Mouse (Mus musculus) kidney, postnatal 36 days (tissue): Measurements from ENCODE around the gene Cdkal1.

ENCODE experiments used
- DNase-seq, 2 experiments: peaks; one replicate each; pipeline ENCODE4 v3.0.0; 2021 to 2022; ENCODE audit warnings: mixed read lengths in 2 of 2

Gene Cdkal1

DNA sequence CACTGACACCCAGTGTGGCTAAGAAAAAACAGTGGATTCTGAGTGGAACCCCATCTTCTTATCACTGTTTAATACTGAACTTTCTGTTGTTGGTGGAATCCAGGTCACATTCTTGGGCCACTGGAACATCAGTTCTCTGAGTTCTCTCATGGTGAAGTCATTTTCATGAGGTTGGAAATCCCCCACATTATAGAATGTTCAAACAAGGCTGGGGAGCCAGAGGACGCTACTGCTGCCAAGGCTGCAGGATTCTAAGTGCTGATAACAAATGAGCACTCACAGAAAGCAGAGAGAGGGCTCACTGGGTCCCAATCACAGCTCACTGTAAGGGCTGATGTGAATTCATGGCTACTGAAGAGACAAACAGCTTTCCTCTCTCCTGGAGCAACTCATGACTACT lies 280.7 kb downstream of the Cdkal1 start:
- DNase-seq: no peak

DNA sequence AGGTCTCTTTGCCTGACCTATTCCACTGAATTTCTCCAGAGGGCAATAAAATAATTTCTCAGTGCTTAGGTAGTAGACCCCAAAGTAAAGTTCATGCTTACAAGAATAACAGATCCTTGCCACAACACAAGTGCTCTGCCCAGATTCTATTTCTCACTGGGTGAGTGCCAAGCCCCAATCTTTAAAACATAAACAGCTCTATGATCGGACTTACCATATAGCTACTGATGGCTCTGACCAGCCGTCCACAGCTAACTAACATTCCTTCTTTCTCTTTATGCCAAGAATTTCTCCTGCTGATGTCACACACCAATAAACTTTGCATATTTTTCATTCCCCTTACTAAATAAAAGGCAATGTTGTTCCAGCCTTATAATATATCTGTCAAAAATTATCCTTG lies 283.0 kb downstream of the Cdkal1 start:
- DNase-seq: no peak

DNA sequence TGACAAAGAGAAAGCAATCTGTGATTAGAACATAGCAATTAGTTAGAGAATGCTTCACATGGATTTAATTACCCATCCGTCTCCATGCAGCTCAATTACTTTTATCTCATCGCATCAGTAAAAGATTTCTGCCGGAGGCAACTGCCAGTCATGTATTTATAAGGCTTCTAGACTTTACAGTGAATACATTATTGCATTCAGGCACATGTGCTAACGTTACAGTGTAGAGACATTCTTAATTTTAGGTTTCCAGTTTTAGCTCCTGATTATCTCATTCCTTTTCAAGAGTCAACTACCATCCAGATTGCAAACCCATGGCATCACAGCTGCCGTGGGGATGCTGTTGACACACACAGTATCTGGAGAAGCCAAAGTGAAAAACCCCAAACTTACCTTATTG lies 289.8 kb downstream of the Cdkal1 start:
- DNase-seq: no peak

DNA sequence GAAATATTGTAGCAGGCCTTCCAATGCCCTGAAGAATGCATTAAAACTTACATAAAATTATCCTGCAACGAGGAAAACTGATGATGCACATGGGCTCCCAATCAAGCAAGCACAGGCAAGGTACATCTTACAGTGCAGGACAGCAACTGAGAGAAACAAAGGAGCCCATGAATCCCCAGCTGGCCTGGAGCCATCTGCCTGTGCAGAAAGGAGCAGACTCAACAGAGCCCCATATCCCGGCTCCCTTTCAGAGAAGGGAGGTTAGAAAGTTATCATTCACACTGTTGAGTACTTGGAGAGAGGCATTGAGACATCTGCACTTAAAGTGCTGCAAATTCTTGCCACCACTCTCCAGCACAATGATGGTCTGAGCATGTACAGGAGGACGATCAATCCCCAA lies 296.3 kb downstream of the Cdkal1 start:
- no peak for DNase-seq

DNA sequence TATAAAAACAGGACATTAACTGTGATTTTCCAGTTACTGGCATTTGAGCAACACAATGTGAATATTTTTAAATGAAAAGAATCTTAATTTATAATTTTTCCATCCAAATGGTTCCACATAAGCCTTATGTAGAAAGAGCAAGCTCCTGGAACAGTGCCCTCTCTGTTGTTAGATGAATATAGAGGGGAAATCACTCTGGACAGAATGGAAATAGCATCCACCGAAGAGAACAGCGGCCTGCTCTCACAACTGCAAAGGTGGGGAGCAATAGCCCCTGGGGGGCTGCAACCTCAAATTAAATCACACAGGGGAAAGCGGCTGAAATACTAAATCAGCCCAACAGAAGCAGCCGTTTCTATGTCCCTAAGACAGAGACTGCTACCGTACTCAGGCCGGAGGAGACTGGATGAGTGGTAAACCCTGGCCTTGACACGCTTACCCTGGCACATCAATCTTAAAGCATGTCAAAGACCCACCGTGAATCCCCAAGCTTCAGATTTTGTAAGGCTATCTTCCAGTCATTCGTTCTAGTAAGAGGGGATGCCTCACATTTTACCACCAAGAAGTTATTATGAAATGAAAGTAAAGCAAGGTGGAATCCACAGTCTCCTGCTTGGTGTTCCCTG lies 300.2 kb downstream of the Cdkal1 start:
- DNase-seq: no peak

DNA sequence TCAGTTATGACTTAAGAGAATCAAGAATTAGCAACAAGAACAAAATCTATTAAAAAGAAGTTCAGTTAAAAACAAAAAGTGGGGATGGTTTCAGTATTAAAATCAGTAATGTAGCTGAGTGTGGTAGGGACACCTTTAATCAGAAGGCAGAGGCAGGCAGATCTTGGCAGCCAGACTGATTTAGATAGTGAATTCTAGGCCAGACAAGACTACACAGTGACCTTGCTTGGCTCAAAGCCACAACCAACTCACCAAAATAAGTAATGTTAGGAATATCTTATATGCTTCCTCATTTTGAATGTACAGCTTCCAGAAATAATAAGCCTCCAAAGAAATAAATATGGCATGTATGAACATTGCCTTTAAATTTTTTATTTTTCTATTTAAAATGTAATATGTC lies 301.7 kb downstream of the Cdkal1 start:
- no peak for DNase-seq

DNA sequence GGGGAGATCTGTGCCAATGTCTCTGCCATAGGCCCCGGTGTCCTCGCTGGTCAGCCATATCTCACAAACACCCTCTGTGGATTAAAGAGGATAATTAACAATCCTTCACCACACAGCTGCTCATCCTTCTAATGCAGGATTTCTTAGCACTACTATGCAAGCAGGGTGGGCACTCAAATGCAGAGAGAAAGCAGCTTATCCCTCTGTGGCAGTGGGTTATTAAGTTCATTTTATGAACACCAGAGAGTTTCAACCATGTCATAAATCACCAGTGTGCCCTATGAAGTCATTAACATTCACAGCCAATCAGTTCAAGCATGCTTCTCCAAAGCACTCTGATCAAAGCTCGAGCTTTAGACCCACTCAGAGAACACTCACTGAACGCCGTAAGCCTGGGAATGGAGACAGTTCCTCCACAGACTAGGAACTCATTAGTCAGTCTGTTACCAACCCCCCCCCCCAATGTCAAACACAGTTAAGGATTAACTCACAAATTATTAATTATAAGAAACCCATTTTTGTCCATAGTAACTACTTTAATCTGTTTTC lies 303.1 kb downstream of the Cdkal1 start:
- no peak for DNase-seq

DNA sequence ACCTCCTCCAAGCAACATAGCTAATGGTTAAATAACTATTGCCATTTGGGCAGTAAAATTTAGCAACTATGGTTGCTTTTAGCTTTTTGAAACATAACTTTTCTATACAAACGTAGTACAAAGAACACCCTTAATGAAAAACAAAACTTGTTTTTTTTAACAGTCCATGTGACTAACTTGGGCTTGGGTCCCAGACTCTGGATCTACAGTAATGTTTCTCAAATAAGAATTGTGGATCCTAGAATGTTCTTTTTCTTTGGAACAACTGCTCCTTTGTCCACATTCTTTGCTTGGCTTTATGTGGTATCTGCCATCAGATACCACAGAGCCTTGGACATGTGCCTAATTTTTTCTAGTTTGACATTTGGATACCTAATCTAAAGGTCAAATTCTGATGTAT lies 304.6 kb downstream of the Cdkal1 start:
- no peak for DNase-seq

DNA sequence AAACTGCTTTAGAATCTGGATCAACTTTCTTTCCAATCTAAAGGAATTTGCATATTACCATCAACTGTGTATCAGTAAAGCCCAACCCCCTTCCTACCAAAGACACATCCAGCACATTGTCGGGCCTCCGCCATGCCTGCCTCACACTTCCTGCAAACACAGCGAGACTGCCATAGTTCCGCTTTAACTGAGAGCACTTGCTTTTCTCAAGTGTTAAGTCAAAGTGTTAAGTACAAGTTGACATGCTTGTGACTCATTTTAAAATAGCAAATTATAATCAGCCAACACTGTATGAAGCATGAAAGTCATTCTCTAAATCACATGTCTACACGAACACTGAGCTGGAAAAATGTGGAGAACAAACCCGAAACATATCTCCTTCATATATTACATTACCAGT lies 305.3 kb downstream of the Cdkal1 start:
- no peak for DNase-seq

DNA sequence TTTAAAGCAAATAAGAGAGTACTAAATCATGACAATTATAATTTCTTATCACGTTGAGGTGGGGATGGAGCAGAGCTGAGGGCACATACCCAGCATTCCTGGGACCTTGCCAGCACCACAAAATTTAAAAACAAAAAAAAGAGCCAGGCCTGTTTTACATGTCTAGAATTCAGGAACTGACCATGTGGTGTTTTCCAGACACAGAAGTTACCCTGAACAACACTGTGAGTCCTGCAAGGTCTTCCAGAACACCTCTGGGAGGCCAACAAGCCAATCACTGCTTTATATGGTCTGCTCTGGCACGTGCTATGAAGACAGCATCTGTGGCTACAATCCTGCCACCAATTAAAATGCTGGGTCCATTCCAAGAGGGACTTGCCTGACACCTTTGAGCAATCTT lies 305.7 kb downstream of the Cdkal1 start:
- peak; percentile 47 to 51 for DNase-seq

DNA sequence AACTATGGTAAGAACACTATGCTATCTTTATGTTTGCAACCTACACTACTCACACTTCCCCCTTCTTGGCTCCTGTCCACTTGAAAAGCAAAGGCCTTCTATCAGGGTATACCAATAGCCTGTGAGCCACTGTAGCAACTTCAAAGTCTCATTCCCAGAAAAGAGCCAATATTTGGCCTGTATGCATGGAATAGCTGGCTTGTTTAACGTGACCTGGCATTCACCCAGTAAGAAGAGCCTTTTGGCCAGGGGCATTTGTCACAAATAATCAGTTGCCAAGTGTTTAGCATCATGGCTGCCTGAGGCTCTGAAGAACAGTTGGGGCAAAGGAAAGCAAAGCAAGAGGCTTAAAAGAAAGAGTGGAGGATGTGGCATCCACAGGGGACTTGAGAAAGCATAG lies 317.6 kb downstream of the Cdkal1 start:
- no peak for DNase-seq

DNA sequence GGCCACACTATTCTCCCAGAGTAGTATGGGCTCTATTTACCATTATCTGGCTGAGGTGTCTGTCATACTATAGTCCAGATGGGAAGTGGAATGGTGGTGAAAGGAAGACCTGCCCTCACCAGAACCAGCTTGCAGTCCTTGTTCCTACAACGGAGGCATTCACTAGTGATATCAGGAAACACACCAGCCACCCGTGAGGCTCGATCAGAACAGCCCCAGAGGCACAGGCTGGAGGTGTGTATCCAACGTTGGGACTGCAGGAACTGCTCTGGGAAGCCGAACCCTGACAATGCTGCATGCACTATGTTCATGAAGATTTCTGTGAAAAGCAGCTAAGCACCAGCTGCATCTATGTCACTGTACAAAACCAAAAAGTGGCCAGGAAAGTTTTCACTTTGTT lies 321.9 kb downstream of the Cdkal1 start:
- no peak for DNase-seq

DNA sequence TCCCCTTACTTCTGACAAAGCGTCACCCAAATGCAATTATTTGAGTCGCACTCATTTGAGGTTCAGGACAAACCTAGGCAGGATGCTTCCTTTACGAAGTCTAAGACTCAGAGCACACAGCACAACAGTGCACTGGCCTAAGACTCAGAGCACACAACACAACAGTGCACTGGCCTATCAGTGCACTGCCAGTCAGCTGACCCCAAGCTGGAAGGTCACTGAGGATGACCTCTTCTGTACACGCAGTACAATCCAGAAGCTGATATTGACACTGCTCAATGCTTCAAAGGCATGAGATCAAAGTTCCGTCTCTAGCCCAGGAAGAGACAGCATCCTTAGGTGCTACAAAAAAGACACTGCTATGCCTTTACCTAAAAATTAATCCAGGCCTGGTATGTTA lies 327.1 kb downstream of the Cdkal1 start:
- no peak for DNase-seq

DNA sequence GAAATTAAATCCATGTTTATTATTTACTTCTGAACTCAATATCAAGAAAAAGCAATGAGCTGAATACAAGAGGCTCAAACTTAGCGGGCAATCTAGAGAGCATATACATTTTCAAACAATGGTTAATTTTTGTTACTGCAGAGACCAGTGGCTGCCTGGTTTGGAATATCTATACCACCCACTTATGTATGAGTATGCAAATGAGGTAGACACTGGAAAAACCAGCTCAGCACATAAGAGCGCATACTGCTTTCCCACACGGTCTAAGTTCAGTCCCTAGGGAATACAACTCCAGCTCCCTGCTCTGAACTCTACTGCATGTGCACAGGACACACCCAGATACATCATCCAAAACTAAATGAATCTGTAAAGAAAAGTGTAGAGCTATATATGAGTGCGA lies 334.2 kb downstream of the Cdkal1 start:
- no peak for DNase-seq

DNA sequence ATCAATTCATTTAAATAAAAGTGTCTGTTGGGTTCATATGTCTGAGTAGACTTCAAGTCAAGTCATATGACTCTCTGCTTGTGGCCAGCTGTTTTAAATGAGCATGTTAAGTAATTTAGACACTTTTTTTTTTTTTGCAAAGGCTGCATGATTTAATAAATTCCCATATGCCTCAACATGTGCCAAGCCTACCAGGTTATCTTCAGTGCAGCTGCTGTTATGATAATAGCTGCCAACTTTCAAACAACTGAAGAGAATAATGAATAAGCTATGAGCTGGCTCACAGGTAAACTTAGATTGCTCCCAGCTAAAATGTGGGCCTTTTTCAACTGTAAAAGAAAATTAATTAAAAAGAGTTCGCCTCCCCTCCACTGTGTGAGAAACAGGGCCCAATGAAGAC lies 341.4 kb downstream of the Cdkal1 start:
- no peak for DNase-seq

DNA sequence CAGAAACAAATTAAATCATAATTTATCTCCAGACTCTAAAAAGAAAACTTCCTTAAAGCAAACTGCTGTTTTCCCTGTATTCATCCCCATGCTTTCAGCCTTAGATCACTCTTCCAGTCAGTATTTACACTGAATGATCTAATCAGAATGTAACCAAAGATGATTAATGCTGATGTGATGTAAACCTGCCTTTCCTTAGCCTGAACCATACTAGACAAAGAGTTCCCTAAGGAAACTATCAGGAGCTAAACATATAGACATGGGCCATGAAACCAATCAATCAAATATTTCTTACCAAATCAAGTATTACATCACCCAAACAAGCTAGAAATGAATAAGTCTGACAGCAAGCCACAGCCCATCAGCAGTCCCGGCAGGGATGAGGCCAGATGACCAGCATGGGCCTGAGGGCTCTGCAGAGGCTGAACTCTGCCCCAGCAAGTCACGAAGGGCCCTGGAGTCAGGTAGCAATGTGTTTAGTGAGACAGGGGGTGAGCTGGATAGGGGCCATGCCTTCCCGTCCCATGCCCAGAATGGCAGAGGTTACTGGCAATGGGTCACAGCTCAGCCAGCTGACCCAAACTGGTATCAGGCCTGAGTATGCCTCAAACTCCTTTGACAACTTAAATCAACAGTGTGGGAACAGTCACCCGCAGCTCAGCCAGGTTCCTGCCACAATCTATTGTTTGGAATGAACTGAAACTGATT lies 350.5 kb downstream of the Cdkal1 start:
- DNase-seq: peak; percentile 27 to 33

DNA sequence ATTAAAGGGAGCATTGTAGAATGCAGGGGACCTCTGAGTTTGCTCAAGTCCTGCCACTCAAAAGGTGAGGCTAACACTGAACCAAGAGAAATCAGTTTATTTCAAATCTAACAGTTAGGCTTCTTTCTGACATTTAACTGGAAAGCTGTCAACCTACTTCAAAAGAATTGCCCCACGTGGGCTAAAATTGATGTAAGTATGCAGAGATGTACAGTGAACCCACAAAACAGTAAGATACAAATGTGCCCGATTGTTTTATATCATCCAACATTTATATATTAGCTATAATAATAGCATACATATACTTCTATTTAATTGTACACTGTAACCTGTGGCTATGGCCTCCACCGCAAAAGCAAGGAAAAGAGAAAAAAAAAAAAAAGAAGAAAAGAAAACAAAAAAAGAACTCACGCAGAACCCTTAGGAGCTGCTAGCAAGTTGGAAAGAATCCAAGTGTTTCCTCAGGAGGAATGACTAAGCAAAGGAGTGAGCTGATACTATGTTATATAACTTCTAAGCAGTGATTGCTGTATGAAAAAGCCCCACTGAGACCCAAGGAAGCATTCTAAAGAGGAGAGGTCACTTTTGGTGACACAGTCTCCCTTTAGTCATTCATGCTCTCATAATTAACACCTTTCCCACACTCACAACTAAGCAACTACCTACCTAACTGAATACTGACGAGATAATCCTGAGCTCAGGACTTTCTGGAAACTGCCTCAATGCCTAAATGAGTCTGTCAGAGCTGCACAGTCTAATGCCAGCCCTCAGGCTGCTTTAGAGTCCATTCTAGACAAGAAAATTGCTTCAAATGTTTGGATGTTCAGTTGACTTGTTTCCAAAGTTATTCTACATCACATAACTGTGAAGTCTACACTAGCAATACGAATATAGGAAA lies 352.1 kb downstream of the Cdkal1 start:
- peak; percentile 4 to 66 for DNase-seq

DNA sequence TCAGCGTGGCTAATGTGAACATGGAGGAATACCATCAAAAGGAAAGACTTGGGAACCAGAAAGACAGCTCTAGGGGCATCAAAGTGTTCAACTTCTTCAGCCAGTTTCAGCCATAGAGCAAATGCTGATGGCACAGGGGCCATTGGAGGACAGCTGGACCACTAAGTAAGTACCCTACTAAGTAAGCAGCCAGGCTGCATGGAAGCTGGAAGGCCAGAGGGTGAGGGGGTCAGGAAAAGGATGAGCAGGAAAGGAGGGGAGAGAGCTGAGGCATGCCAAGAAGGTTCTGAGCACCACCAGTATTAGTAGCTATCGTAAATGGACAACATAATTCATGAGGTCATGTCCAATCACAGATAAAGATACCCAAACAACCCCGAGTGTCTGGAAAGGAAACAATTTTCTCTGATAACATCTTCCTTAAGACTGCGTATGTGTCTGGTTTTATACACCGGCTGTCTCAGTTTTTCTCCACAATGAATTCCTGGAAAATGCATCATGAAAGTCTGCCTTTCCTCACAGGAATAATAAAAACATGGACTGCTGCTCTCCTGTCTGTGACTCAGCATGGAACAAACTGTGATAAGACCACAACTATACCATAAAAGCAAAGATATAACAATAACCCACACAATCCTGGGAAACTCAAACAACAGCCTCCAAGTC lies 352.9 kb downstream of the Cdkal1 start:
- no peak for DNase-seq

DNA sequence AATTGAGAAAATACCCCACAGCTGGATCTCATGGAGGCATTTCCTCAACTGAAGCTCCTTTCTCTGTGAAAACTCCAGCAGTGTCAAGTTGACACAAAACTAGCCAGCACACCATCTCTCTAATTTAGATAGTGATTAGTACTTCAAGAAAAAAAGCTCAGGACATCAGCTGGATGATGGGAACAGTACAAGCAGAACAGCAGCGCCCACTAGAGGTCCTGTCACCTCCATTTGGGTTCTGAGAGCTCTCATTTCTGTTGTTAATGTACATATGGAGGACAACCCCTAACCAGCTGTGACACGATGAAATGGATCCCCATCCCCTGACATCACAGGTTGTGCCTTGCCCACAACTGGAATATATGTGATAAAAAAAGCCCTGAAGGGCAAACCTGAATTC lies 354.3 kb downstream of the Cdkal1 start:
- peak in 1 of 2 experiments; percentile 30 for DNase-seq

DNA sequence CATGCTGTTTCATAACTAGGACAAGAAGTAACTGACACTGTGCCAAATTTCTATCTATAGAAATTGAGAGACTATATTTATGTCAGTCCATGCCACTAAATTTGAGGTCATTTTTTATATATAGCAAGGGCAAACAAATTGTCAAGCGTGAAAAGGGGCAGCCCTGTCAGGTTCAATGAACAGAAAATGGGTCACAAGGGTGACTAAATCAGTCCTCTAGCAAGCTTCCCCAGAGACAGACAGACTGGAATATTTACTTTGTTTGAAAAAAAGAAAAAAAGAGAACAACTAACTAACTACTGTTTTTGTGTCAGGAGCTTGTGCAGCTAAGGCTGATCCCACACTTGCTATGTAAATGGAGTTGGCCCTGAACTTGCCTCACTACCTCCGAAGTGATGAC lies 355.7 kb downstream of the Cdkal1 start:
- DNase-seq: no peak

DNA sequence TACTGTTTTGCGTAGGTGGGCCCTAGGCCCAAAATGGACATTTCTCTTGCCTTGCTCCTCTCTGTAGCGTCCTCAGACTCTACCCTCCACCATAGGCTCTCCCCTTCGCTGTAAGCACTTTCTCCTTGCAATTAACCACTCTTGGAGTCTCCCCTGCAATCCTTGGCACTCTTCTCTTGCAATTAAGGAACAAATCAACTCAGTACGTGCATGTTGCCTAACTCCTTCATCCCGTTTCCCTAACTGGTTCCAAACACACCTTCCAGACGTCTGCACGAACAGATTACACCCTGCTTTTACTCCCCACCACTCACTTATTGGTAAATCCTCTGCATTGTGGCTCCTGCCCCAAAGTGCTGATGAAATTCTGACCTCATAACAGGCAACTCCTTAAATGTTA lies 358.2 kb downstream of the Cdkal1 start:
- no peak for DNase-seq

DNA sequence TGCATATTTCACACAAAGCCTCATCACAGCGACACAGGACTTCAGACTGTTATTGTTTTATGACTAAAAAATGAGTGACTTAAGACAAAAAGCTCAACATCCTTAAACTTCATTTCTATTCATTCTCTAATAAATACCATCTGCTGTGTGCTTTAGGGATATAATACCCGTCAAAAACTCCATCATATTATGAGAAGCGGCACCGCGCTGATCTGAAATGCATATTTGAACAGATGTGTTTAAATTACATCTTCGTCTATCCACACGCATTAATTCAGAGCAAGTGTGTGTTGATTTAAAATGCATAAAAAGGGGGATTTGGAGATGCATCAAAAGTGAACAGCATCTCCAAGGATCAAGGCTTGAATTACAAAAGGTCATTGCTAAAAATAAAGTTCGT lies 365.1 kb downstream of the Cdkal1 start:
- DNase-seq: no peak

DNA sequence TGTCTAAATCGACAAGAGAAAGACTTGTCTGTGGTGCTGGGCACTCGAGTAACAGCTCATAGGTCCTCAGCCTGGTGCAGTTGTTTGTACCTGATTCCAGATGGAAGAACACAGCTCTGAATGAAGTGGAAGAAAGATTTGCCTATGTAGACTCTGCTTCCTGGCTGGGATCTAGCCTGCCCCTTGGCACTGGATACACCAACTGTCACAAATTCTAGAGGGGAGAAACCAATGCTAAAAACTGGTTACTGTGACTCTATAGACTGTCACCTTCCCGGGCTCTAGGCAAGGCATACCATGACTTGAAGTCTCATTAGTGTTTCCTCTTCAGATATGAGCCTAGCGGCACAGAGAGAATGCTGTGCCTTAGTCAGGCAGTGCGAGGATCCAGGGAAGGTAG lies 366.0 kb downstream of the Cdkal1 start:
- DNase-seq: no peak
